Mouse (Mus musculus) cortical plate, adult 2 months (tissue): ENCODE data around the gene Dirc2.

ENCODE experiments used
- CTCF ChIP-seq: fragments of 200-500 bp; IDR thresholded peaks from 2 replicates; pipeline ENCODE4 v1.5.1; 2011; ENCODE audit warnings: mild to moderate bottlenecking, control low read depth, low read length; ENCODE audit not compliant: insufficient read depth; ENCODE audit errors: extremely low read depth
- POLR2A ChIP-seq: fragments of 200-500 bp; IDR thresholded peaks from 2 replicates; pipeline ENCODE4 v1.6.1; 2011; ENCODE audit warnings: mild to moderate bottlenecking, low read length, control low read depth; ENCODE audit not compliant: insufficient read depth; ENCODE audit errors: extremely low read depth

DNA sequence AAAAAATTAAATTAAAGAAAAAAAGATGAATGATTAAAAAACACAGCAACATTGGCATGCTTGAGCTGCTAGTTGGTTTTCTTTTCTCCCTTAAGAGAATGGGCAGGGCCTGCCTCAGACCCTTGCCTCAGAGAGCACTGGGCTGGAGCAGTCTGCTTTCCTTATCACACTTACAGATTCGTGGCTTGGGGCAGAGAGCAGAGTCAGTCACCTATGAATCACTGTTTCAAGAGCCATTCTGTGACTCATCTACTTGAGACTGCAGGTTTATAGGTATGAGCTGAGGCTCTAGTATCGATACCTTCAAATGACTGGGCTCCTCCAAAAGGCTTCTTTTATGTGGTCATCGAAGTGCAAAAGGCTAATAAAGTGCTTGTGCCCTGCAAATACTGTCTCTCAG, 44.0 kb upstream of the Dirc2 start:
- TF ChIP-seq POLR2A (no peak), CTCF (no peak)
